Mouse (Mus musculus): Measurements from ENCODE around the gene Plpp7. TPM values are rescaled to one million over a fixed set of nuclear protein-coding genes. Genes with fewer than 3 reads are reported as not detected.

Gene Plpp7
- polyA plus RNA-seq, 1 experiment from 2014 or later: 29.5 TPM

- Histone ChIP-seq H3K9me3 (no peaks in the 10 kb centered on the region), H3K4me2 (no peak overlapping the region), H3K4me1 (replicated peaks) (0 out of 2 replicates have a peak, but pooled peaks cover 6% of the 10 kb centered on the region), H3K9ac (no peak overlapping the region), H3K36me3 (no peaks in the 10 kb centered on the region), H3K27ac (replicated peaks) (no peak overlapping the region), H3K4me3 (no peak overlapping the region), H3K27me3 (no peaks in the 10 kb centered on the region)
- WGBS: 65% methylated on average over 6 of the region's 6 CpGs
- ATAC-seq (ENCODE audit: low FRiP score, low read depth): no peak
These were observed 35.0 kb upstream of the Plpp7 start for GRCm38 (mm10) chr2:32060228-32060805.

- Histone ChIP-seq H3K36me3 (no peaks in the 10 kb centered on the region), H3K4me2 (no peak overlapping the region), H3K9me3 (no peaks in the 10 kb centered on the region), H3K4me1 (replicated peaks) (0 out of 2 replicates have a peak, but pooled peaks cover 6% of the 10 kb centered on the region), H3K9ac (no peak overlapping the region), H3K27me3 (no peaks in the 10 kb centered on the region), H3K4me3 (no peak overlapping the region), H3K27ac (replicated peaks) (no peak overlapping the region)
- 58% methylated on average over 2 of the region's 2 CpGs for WGBS
- ATAC-seq (ENCODE audit: low FRiP score, low read depth): no peak
These were observed 34.1 kb upstream of the Plpp7 start for GRCm38 (mm10) chr2:32061189-32061588.

DNA sequence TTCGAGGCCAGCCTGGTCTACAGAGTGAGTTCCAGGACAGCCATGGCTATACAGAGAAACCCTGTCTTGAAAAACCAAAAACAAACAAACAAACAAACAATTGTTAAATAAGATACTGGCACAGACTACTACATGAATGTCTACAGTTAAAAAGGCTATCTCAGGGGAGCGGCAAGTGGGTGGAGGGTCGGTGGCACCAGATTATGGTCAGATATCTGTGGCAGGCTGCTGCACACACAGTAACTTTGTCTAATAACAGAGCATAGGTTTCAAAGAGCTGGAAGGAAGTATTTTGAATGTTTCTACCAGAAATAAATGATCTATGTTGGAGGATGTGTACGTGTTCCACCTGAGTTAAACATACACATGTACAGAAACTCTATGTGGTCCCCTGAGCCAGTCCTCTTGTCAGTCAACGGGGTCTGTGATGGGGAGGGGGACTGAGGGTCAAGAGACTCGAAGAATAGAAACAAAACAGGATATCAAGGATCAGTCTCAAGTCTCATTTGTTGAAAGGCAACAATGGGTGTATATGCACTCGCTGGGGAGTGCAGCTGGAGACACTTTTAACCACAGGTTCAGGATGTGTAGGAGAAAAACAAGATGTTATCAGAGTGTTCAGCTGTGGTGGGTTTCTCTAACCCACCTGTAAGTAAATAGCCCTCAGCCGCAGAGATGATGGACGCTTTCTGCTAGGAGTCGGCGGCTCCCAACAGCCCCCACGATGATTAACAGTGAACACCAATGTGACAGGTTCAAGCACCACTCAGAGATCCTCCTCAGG is 33.4 kb upstream of the Plpp7 start:
- H3K4me1 ChIP-seq (replicated peaks): 0 out of 2 replicates have a peak, but pooled peaks cover 6% of the 10 kb centered on the region
- no peaks in the 10 kb centered on the region for H3K27me3 ChIP-seq
- no peak overlapping the region for H3K9ac ChIP-seq
- no peak overlapping the region for H3K27ac ChIP-seq (replicated peaks)
- H3K4me3 ChIP-seq: no peak overlapping the region
- ATAC-seq (ENCODE audit: low FRiP score, low read depth): no peak
- H3K9me3 ChIP-seq: no peaks in the 10 kb centered on the region
- no peak overlapping the region for H3K4me2 ChIP-seq
- WGBS: 75% methylated on average over 12 of the region's 12 CpGs
- H3K36me3 ChIP-seq: no peaks in the 10 kb centered on the region

DNA sequence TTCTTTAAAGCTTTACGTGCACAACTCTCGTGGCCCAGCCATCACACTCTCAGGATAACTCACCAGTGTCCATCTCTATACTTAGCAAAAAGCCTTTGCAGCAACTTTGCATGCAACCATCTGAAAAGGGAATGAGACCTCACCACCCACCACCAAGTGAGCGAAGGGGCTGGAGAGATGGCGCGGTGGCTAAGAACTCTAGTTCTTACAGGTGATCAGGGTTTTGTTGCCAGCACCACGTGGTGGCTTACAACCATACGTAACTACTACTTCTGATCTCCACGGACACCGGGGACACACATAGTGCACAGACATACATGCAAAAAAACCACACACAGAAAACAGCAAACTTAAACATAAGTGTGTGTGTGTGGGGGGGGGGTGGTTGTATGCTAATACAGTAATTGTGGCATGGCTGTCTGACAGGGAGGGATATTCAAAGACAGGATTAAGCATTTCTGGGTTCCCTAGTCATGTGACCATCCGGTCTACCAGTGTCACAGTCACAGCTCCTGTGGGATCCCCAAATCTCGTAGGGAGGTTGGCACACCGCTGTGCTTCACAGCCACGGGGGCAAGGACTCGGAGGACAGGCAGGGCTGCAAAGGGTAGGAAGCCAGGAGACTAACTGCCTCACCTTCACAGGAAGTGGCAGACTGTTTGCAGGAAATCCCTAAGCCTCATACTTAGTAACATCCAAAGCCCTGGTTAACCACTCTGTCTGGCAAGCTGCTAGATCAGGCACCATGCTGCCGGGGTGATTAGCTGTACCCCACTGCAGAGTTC is 32.5 kb upstream of the Plpp7 start:
- Histone ChIP-seq H3K36me3 (no peaks in the 10 kb centered on the region), H3K4me2 (no peak overlapping the region), H3K27me3 (no peaks in the 10 kb centered on the region), H3K9ac (no peak overlapping the region), H3K27ac (replicated peaks) (no peak overlapping the region), H3K4me1 (replicated peaks) (0 out of 2 replicates have a peak, but pooled peaks cover 6% of the 10 kb centered on the region), H3K4me3 (no peak overlapping the region), H3K9me3 (no peaks in the 10 kb centered on the region)
- WGBS: 88% methylated on average over 15 of the region's 15 CpGs
- no peak for ATAC-seq (ENCODE audit: low FRiP score, low read depth)

GRCm38 (mm10) chr2:32063451-32064151 is 31.7 kb upstream of the Plpp7 start:
- 86% methylated on average over 7 of the region's 7 CpGs for WGBS
- no peak overlapping the region for H3K4me2 ChIP-seq
- H3K36me3 ChIP-seq: no peaks in the 10 kb centered on the region
- no peaks in the 10 kb centered on the region for H3K27me3 ChIP-seq
- H3K9ac ChIP-seq: no peak overlapping the region
- no peak for ATAC-seq (ENCODE audit: low FRiP score, low read depth)
- H3K4me3 ChIP-seq: no peak overlapping the region
- H3K4me1 ChIP-seq (replicated peaks): 0 out of 2 replicates have a peak, but pooled peaks cover 6% of the 10 kb centered on the region
- no peak overlapping the region for H3K27ac ChIP-seq (replicated peaks)
- H3K9me3 ChIP-seq: no peaks in the 10 kb centered on the region

GRCm38 (mm10) chr2:32064913-32065312 is 30.4 kb upstream of the Plpp7 start:
- Histone ChIP-seq H3K4me1 (replicated peaks) (0 out of 2 replicates have a peak, but pooled peaks cover 6% of the 10 kb centered on the region), H3K4me3 (no peak overlapping the region), H3K27me3 (no peaks in the 10 kb centered on the region), H3K9me3 (no peaks in the 10 kb centered on the region), H3K27ac (replicated peaks) (no peak overlapping the region), H3K4me2 (no peak overlapping the region), H3K9ac (no peak overlapping the region; the same call in 1 of the 2 replicates), H3K36me3 (no peaks in the 10 kb centered on the region)
- ATAC-seq (ENCODE audit: low FRiP score, low read depth): no peak
- WGBS: 43% methylated on average over 13 of the region's 13 CpGs

DNA sequence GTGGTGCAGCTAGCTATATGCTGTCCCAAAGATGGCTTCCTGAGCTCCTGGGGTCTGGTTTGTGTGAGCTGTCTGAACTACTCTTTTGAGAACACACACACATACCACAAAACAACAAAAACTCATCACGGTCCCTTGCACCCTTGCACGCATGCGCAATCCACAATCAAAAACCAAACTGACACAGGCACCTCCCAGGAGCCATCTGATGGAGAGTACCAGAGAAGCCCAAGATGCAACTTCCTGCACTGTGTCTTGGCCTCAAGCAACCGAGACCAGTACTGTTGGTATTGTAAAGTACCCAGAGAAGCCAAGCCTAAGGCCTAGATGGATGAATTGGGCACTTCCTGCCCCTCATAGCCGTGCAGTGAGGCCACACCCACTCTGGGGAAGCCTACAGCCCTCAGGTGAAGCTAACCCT is 29.9 kb upstream of the Plpp7 start:
- 84% methylated on average over 5 of the region's 5 CpGs for WGBS
- Histone ChIP-seq H3K27ac (replicated peaks) (no peak overlapping the region), H3K9ac (no peak overlapping the region), H3K36me3 (no peaks in the 10 kb centered on the region), H3K4me2 (no peak overlapping the region), H3K4me1 (replicated peaks) (0 out of 2 replicates have a peak, but pooled peaks cover 6% of the 10 kb centered on the region), H3K4me3 (no peak overlapping the region), H3K27me3 (no peaks in the 10 kb centered on the region), H3K9me3 (no peaks in the 10 kb centered on the region)
- ATAC-seq (ENCODE audit: low FRiP score, low read depth): no peak

- Histone ChIP-seq H3K27me3 (no peaks in the 10 kb centered on the region), H3K36me3 (no peaks in the 10 kb centered on the region), H3K27ac (replicated peaks) (no peak overlapping the region), H3K9ac (no peak overlapping the region), H3K4me2 (no peak overlapping the region), H3K4me3 (no peak overlapping the region), H3K4me1 (replicated peaks) (0 out of 2 replicates have a peak, but pooled peaks cover 6% of the 10 kb centered on the region), H3K9me3 (no peaks in the 10 kb centered on the region)
- WGBS: 81% methylated on average over 4 of the region's 4 CpGs
- ATAC-seq (ENCODE audit: low FRiP score, low read depth): no peak
These were observed 29.3 kb upstream of the Plpp7 start for GRCm38 (mm10) chr2:32066005-32066404.

DNA sequence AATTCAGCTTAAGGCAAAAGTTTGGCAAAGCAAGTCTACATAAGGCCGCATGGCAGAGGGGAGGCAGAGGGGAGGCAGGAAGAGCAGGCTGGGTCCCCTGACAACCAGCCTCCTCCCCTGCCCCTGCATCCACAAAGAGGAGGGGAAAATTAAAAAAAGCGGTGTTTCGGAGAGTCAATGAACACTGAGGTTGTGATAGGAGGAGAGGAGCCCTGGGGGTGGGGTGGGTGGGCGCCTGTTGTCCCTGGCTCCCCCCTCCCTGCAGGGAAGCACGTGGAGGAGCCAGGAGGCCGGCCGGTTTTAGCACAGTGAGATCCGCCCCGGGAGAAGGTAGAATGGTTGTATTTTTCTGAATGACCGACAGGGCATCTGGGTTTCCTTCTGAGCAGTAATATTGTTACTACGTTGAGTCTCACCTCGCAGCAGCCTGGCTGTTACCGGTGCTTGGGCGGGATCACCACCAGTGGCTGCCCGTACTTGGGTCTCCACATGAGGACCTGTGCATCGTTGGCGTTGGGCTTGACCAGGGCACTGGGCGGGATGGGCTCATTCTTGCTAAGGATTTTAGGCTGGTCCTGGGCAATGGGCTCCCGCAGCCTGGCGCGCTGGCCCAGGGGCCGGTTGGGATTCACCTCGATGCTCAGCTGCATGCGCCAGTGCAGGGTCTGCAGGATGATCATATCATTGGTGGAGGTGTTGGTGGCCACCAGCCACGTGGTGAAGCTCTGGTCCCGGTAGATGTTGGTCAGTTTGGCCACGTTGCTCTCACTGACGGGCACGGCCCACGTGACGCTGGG is 26.3 kb upstream of the Plpp7 start:
- Histone ChIP-seq H3K9me3 (no peaks in the 10 kb centered on the region), H3K4me1 (replicated peaks) (0 out of 2 replicates have a peak, but pooled peaks cover 6% of the 10 kb centered on the region), H3K27me3 (no peaks in the 10 kb centered on the region), H3K9ac (no peak overlapping the region), H3K4me3 (no peak overlapping the region), H3K36me3 (no peaks in the 10 kb centered on the region), H3K4me2 (no peak overlapping the region), H3K27ac (replicated peaks) (no peak overlapping the region)
- 57% methylated on average over 30 of the region's 31 CpGs for WGBS
- ATAC-seq (ENCODE audit: low FRiP score, low read depth): no peak

DNA sequence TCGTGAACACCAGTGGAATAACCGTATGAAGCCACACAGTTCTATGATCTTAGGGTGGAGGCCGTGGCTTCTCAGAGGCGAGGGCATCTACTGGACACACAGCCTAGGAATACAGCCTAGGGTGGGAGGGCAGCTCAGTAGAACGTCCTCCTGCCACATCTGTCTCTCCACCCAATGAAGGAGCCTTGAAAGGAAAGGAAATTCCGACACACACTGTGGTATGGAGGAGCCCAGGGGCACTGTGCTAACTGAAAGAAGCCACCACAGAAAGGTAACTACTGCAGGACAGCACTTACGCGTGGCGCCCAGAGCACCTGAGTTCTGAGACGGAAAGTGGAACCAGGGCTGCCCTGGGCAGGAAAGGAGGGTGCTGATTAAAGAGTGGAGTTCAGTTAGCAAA is 24.6 kb upstream of the Plpp7 start:
- Histone ChIP-seq H3K36me3 (no peaks in the 10 kb centered on the region), H3K27ac (replicated peaks) (no peak overlapping the region), H3K4me3 (no peak overlapping the region), H3K9ac (no peak overlapping the region), H3K4me2 (no peak overlapping the region), H3K4me1 (replicated peaks) (no peaks in the 10 kb centered on the region), H3K9me3 (no peaks in the 10 kb centered on the region), H3K27me3 (no peaks in the 10 kb centered on the region)
- ATAC-seq (ENCODE audit: low FRiP score, low read depth): no peak
- 96% methylated on average over 10 of the region's 10 CpGs for WGBS

- H3K9ac ChIP-seq: no peak overlapping the region
- H3K4me1 ChIP-seq (replicated peaks): no peaks in the 10 kb centered on the region
- H3K27me3 ChIP-seq: no peaks in the 10 kb centered on the region
- ATAC-seq (ENCODE audit: low FRiP score, low read depth): no peak
- no peaks in the 10 kb centered on the region for H3K9me3 ChIP-seq
- H3K27ac ChIP-seq (replicated peaks): no peak overlapping the region
- H3K36me3 ChIP-seq: no peaks in the 10 kb centered on the region
- H3K4me3 ChIP-seq: no peak overlapping the region
- WGBS: 74% methylated on average over 8 of the region's 8 CpGs
- no peak overlapping the region for H3K4me2 ChIP-seq
These were observed 20.9 kb upstream of the Plpp7 start for GRCm38 (mm10) chr2:32074404-32074803.

Data from hindbrain, embryonic 15.5 days (tissue).